Mouse (Mus musculus) bone marrow macrophage, adult 2 months (primary cell): ENCODE data around the gene Mast3.
A peak's percentile ranks its signal among the peaks of the same experiment; 100 is the strongest.

Experiments
- CTCF ChIP-seq: IDR thresholded peaks from 2 replicates; pipeline ENCODE4 v1.5.1; 2012; ENCODE audit warnings: low read depth, mild to moderate bottlenecking, low read length, moderate library complexity
- POLR2A ChIP-seq: IDR thresholded peaks from 2 replicates; pipeline ENCODE4 v1.6.1; 2012; ENCODE audit warnings: mild to moderate bottlenecking, low read depth, low read length, borderline replicate concordance

DNA sequence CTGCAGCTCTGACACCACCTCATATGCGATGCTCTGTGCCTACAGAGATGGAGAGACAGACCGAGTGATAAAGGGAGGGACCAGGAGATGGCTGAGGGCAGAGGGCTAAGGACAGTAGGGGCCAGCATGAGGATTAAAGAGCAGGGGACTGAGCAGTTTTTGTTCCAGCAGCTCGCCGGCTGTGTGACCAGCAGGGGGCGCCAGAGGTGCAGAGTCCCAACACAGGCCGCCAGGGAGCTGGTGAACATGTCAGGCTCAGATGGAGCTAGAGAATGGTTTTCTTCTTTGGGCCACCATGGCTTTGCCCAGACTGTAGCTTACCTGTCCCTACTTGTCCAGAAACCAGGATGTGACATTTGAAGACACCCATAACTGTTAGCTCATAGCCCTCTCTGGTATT, 39.7 kb upstream of the Mast3 start:
- TF ChIP-seq CTCF (peak; percentile 87), POLR2A (no peak)
